Mouse (Mus musculus) stomach, postnatal 0 days (tissue): ENCODE measurements at regions not wholly inside any gene's neighbourhood (a gene's known extent, or its start where the extent isn't known, plus 50 kb on each side); places are given as distances from the start of the nearest gene placed in this dataset.

Experiments used
- CTCF ChIP-seq: IDR thresholded peaks from 2 replicates; pipeline ENCODE4 v1.5.1; 2016; ENCODE audit warnings: antibody characterized with exemption, low read depth, mild to moderate bottlenecking, moderate library complexity
- EP300 ChIP-seq: optimal IDR thresholded peaks from 2 replicates; pipeline ENCODE3; 2016; ENCODE audit warnings: antibody characterized with exemption

GRCm38 (mm10) chr17:58749000-58749399 is 242.2 kb downstream of the Pdzph1 start:
- TF ChIP-seq CTCF = no peak
- no peak for TF ChIP-seq EP300
